In genomic region chr16:38622283-38622682, GRCm38 (mm10) we compare ENCODE assay signal across 9 mouse cellular contexts.
DNase-seq lines count a peak whose midpoint lies in the region; ATAC-seq and TF ChIP-seq lines count a peak whose summit lies in the region.
"Had no signal": no experiment of that assay in that cellular context is flagged by ENCODE, and none has a peak within 500 bp of the region (broad histone marks: within the 10 kb centered on the region; RNA-seq: fewer than 3 reads in every experiment).

No protein-coding gene starts in this region.

- H3K9ac ChIP-seq in heart, embryonic 13.5 days: no peak overlapping the region
- H3K9ac ChIP-seq in lung, postnatal 0 days (replicated peaks; ENCODE audit: low read depth): no peak overlapping the region
- H3K9ac ChIP-seq: embryonic facial prominence, embryonic 13.5 days had no signal

- H3K27me3 ChIP-seq in heart, embryonic 13.5 days (replicated peaks): no peaks in the 10 kb centered on the region
- no peaks in the 10 kb centered on the region for H3K27me3 ChIP-seq in lung, postnatal 0 days (replicated peaks; ENCODE audit: insufficient read depth, low read length)
- H3K27me3 ChIP-seq: embryonic facial prominence, embryonic 13.5 days had no signal

- peak overlapping the region; percentile 46; the same call in 1 of the 2 replicates for H3K27ac ChIP-seq in heart, embryonic 13.5 days (replicated peaks)
- peak overlapping the region; percentile 40; the same call in 1 of the 2 replicates for H3K27ac ChIP-seq in lung, postnatal 0 days (ENCODE audit: low read length)
- H3K27ac ChIP-seq: embryonic facial prominence, embryonic 13.5 days had no signal

- no peak for ATAC-seq in heart, embryonic 13.5 days (ENCODE audit: extremely low read depth, insufficient number of reproducible peaks, low FRiP score, low TSS enrichment)
- no peak for ATAC-seq in lung, postnatal 0 days

- DNase-seq in heart, postnatal 4 days: no peak
- peak; percentile 46 for DNase-seq in lung, postnatal 0 days (ENCODE audit: low spot score)
- DNase-seq in lung, postnatal 4 days: no peak
- peak; percentile 23 for DNase-seq in ZHBTc4 (ENCODE audit: low read depth, low spot score)
- peak; percentile 65 for DNase-seq in retina, embryonic 14.5 days (ENCODE audit: low spot score)
- no peak for DNase-seq in Muller cell, postnatal 12 days (ENCODE audit: inconsistent ontology term)
- DNase-seq in urinary bladder, postnatal 36 days (ENCODE audit: low spot score in 2 of 2): no peak

- H3K9me3 ChIP-seq in heart, embryonic 13.5 days: no peaks in the 10 kb centered on the region
- H3K9me3 ChIP-seq in lung, postnatal 0 days (ENCODE audit: low read length): no peaks in the 10 kb centered on the region
- H3K9me3 ChIP-seq: embryonic facial prominence, embryonic 13.5 days had no signal

- peaks cover 66% of the 10 kb centered on the region for H3K4me1 ChIP-seq in heart, embryonic 13.5 days
- peaks cover 19% of the 10 kb centered on the region for H3K4me1 ChIP-seq in lung, postnatal 0 days (ENCODE audit: insufficient read depth, low read depth, low read length)
- H3K4me1 ChIP-seq: embryonic facial prominence, embryonic 13.5 days had no signal

- no peak overlapping the region for H3K4me2 ChIP-seq in heart, embryonic 13.5 days
- no peak overlapping the region for H3K4me2 ChIP-seq in lung, postnatal 0 days (replicated peaks; ENCODE audit: low read depth, low read length)
- H3K4me2 ChIP-seq: embryonic facial prominence, embryonic 13.5 days had no signal

- 58% methylated on average over 2 of the region's 2 CpGs for whole genome bisulfite sequencing in heart, embryonic 13.5 days
- 62% methylated on average over 2 of the region's 2 CpGs for WGBS in lung, postnatal 0 days

- no peak for TF ChIP-seq EP300 in lung, postnatal 0 days (IDR thresholded peaks at IDR 0.05)

- TF ChIP-seq CTCF in lung, postnatal 0 days (IDR thresholded peaks at IDR 0.05): peak; percentile 59

- no peak overlapping the region for H3K4me3 ChIP-seq in heart, embryonic 13.5 days
- no peak overlapping the region for H3K4me3 ChIP-seq in lung, postnatal 0 days (ENCODE audit: low read depth, low read length)
- H3K4me3 ChIP-seq: embryonic facial prominence, embryonic 13.5 days had no signal

- peaks cover 78% of the 10 kb centered on the region for H3K36me3 ChIP-seq in heart, embryonic 13.5 days
- peaks cover 27% of the 10 kb centered on the region; the same call in 1 of the 2 replicates for H3K36me3 ChIP-seq in lung, postnatal 0 days (ENCODE audit: insufficient read depth, low read length)

Comparison
In these comparisons a context has a peak if more than half of its experiments do, and no peak if none do; other contexts are left out.
1. DNase-seq: peak in lung, postnatal 0 days (single experiment), ZHBTc4 (single experiment) and retina, embryonic 14.5 days (single experiment); none in heart, postnatal 4 days (single experiment), lung, postnatal 4 days (0 of 2), Muller cell, postnatal 12 days (single experiment) and urinary bladder, postnatal 36 days (0 of 2).